23 mouse cellular contexts compared by ENCODE assay signal in the genomic region with DNA sequence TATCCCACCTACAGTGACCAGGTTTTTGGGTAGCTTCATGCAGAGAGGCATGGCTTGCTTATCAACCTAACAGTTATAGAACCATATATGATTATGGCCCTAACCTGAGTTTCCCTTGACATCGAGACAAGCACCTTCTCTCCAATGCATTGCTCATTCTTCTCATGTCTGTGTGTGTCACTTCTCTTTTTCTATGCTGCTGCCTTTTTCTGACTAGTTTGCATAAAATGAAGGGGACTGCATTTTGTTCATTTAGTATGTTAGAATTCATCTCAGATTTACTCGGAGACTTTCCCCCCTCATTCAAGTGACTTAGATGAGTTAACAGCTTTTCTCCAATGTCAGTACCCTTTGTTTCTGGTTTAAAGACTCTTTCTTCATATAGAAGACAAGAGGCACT.
DNase-seq lines count a peak whose midpoint lies in the region; ATAC-seq and TF ChIP-seq lines count a peak whose summit lies in the region.
"Had no signal": no experiment of that assay in that cellular context is flagged by ENCODE, and none has a peak within 500 bp of the region (broad histone marks: within the 10 kb centered on the region; RNA-seq: fewer than 3 reads in every experiment).

No protein-coding gene starts in this region.

- peak; percentile 66 for DNase-seq in A20 (ENCODE audit: low read depth, low spot score)
- DNase-seq in CH12.LX (ENCODE audit: extremely low read depth), result peak; percentile 63
- peak; percentile 62 for DNase-seq in splenic B cell, adult 2 months (ENCODE audit: low read depth, low spot score)
- no peak for DNase-seq in lung, postnatal 36 days
- no peak for DNase-seq in spleen, adult 12 weeks (ENCODE audit: low spot score)
- DNase-seq in gastrocnemius, postnatal 25 days, result no peak
- DNase-seq in kidney, adult 9 months, result no peak
- DNase-seq: adrenal gland, adult 2 months; adrenal gland, adult 8-10 months; adrenal gland, postnatal 10 days; adrenal gland, postnatal 14 days; adrenal gland, postnatal 25 days; adrenal gland, postnatal 36 days; B cell, adult 2 months; cerebellum, adult 11 months; cerebellum, adult 11-12 months; cerebellum, adult 18-20 months; cerebellum, adult 2 months had no signal

- no peaks in the 10 kb centered on the region for H3K9me3 ChIP-seq in CH12.LX (replicated peaks; ENCODE audit: low read length)
- H3K9me3 ChIP-seq: G1E had no signal

- H3K36me3 ChIP-seq in CH12.LX (replicated peaks in 1 of 2; ENCODE audit: control insufficient read depth in 1 of 2, insufficient read depth in 1 of 2, low read length in 1 of 2), result no peaks in the 10 kb centered on the region
- 0 out of 2 replicates have a peak, but pooled peaks cover 2% of the 10 kb centered on the region for H3K36me3 ChIP-seq in splenic B cell, adult 2 months (ENCODE audit: control insufficient read depth, insufficient read depth, low read length, poor library complexity, severe bottlenecking)
- H3K36me3 ChIP-seq: G1E had no signal

- peaks cover 4 to 18% of the 10 kb centered on the region in 2 experiments; a peak in 3 of 4 replicates for H3K4me1 ChIP-seq in CH12.LX (ENCODE audit: control insufficient read depth in 1 of 2, insufficient read depth in 2 of 2)

- ATAC-seq in neutrophil, adult 5-6 weeks (ENCODE audit: extremely low read depth, insufficient number of reproducible peaks, low FRiP score, poor library complexity, severe bottlenecking), result 0 out of 2 replicates have a peak, but pooled peaks have one; percentile 19
- ATAC-seq: activated CD4-positive, CD25-positive, alpha-beta regulatory T cell, adult 4 months; CD4-positive, CD25-positive, alpha-beta regulatory T cell, adult 4 months; Patski had no signal

- in situ Hi-C loops in CH12.LX (cut with MboI; ENCODE audit: low pct_ligation_motif_present, low pct_unique_long_range_greater_than_20kb, low sequenced_read_pairs), result no loop called here

- no peaks in the 10 kb centered on the region for H3K79me2 ChIP-seq in CH12.LX (replicated peaks; ENCODE audit: control insufficient read depth, extremely low read depth, insufficient read depth, poor library complexity, severe bottlenecking)

- TF ChIP-seq POLR2A in CH12.LX (IDR thresholded peaks at IDR 0.05; ENCODE audit: low read depth, low read length), result no peak

- no peaks in the 10 kb centered on the region for H3K27me3 ChIP-seq in CH12.LX (replicated peaks)
- H3K27me3 ChIP-seq in splenic B cell, adult 2 months (ENCODE audit: control insufficient read depth, insufficient read depth, low read length, poor library complexity, severe bottlenecking), result no peaks in the 10 kb centered on the region
- H3K27me3 ChIP-seq: Patski had no signal

- dilution Hi-C loops in CH12.LX (cut with MboI; ENCODE audit: extremely low pct_ligation_motif_present, extremely low pct_unique_long_range_greater_than_20kb, low sequenced_read_pairs), result no loop called here

- H3K4me2 ChIP-seq in CH12.LX (ENCODE audit: insufficient read depth, low read depth, poor library complexity, severe bottlenecking), result peak overlapping the region; percentile 44; the same call in 1 of the 2 replicates

- no peak overlapping the region for H3K27ac ChIP-seq in CH12.LX (ENCODE audit: insufficient read depth, low read depth)

- H3K4me3 ChIP-seq in CH12.LX (replicated peaks in 1 of 3; ENCODE audit: low read depth in 2 of 3, low read length in 2 of 3, poor library complexity in 1 of 3), result no peak overlapping the region

- no peak for TF ChIP-seq RAD21 in CH12.LX (IDR thresholded peaks at IDR 0.05; ENCODE audit: low read depth, low read length)

- TF ChIP-seq EP300 in CH12.LX (IDR thresholded peaks at IDR 0.05; ENCODE audit: low read length), result peak; percentile 51; the same call in 1 of the 2 replicates

- no peak for TF ChIP-seq CTCF in CH12.LX (conservative IDR thresholded peaks at IDR 0.05 in 1 of 2, IDR thresholded peaks at IDR 0.05 in 1 of 2; ENCODE audit: low read depth in 2 of 2, low read length in 2 of 2)

- no peak overlapping the region for H3K9ac ChIP-seq in CH12.LX (ENCODE audit: insufficient read depth, low read depth)

TF ChIP-seq in CH12.LX, 34 proteins besides CTCF, POLR2A, EP300 and RAD21:
- TF ChIP-seq MAZ (IDR thresholded peaks at IDR 0.05; ENCODE audit: low read depth, low read length) (0 out of 2 replicates have a peak, but pooled peaks have one; percentile 22), IRF4 (IDR thresholded peaks at IDR 0.05; ENCODE audit: low read depth, low read length) (peak; percentile 56), MEF2A (IDR thresholded peaks at IDR 0.05; ENCODE audit: borderline replicate concordance, low read depth, low read length) (no peak), MAFK (IDR thresholded peaks at IDR 0.05; ENCODE audit: insufficient replicate concordance, low read length) (peak; percentile 68; the same call in 1 of the 2 replicates)

Comparison
In these comparisons a context has a peak if more than half of its experiments do, and no peak if none do; other contexts are left out.
1. DNase-seq: peak in A20 (single experiment), CH12.LX (single experiment) and splenic B cell, adult 2 months (single experiment); none in lung, postnatal 36 days (single experiment), spleen, adult 12 weeks (single experiment), gastrocnemius, postnatal 25 days (single experiment) and kidney, adult 9 months (single experiment).